Mouse (Mus musculus) small intestine, adult 2 months (tissue): ENCODE measurements around the gene Spata25. TPM values are rescaled to one million over a fixed set of nuclear protein-coding genes. Genes with fewer than 3 reads are reported as not detected.
"Not testable (repeated sequence)": the region's sequence is repeated elsewhere in the genome, so short reads cannot be mapped to it uniquely, and the experiment has no call there.

Experiments
- H3K27ac ChIP-seq: fragments of 200-500 bp; 2 replicates; pipeline ENCODE4 v1.5.1; 2012; ENCODE audit warnings: low read depth, low read length, control low read depth, inconsistent platforms; ENCODE audit not compliant: insufficient read depth
- H3K27me3 ChIP-seq: fragments of 200-500 bp; 2 replicates; pipeline ENCODE4 v1.6.1; 2012; ENCODE audit warnings: mild to moderate bottlenecking, moderate library complexity, low read length, inconsistent platforms; ENCODE audit not compliant: control insufficient read depth, insufficient read depth
- H3K36me3 ChIP-seq: fragments of 200-500 bp; 2 replicates; pipeline ENCODE4 v1.6.1; 2012; ENCODE audit warnings: mild to moderate bottlenecking, low read length, control low read depth, inconsistent platforms; ENCODE audit not compliant: control insufficient read depth, insufficient read depth
- H3K4me1 ChIP-seq: fragments of 200-500 bp; 2 replicates; pipeline ENCODE4 v1.6.1; 2012; ENCODE audit warnings: low read length, inconsistent platforms, mixed read lengths; ENCODE audit not compliant: control insufficient read depth, insufficient read depth, insufficient read length
- H3K4me3 ChIP-seq: fragments of 200-500 bp; 2 replicates; pipeline ENCODE4 v1.5.1; 2012; ENCODE audit warnings: low read depth, mild to moderate bottlenecking, control low read depth, inconsistent platforms, low read length, moderate library complexity
- CTCF ChIP-seq: fragments of 200-500 bp; IDR thresholded peaks from 2 replicates; pipeline ENCODE4 v1.5.1; 2012; ENCODE audit warnings: low read depth, mild to moderate bottlenecking, control low read depth, inconsistent platforms, low read length, moderate library complexity, mixed read lengths; ENCODE audit not compliant: insufficient replicate concordance, insufficient read length; ENCODE audit errors: extremely low read depth
- POLR2A ChIP-seq: fragments of 200-500 bp; IDR thresholded peaks from 2 replicates; pipeline ENCODE4 v1.6.1; 2012; ENCODE audit warnings: low read depth, mild to moderate bottlenecking, control low read depth, inconsistent platforms, low read length, moderate library complexity
- WGBS: fragments of 180-500 bp; shearing (Covaris S2); methylation state at CpG from one replicate; pipeline ENCODE4 v1.1.7; 2018; 5-methylcytosine and 5-hydroxymethylcytosine counted together
- polyA plus RNA-seq: library from polyadenylated mRNA; depleted of rRNA; stranded (reverse); fragments of >200 nt; gene quantifications from 2 replicates; pipeline ENCODE4 v1.2.3, GENCODE M21; 2012

Spata25 gene
- polyA plus RNA-seq, 1 experiment: not detected

GRCm38 (mm10) chr2:164804533-164805331 lies 23.6 kb downstream of the Spata25 start, which contains the start of the genes Acot8 and Zswim3:
Gene Acot8, minus strand, starts transcription at chr2:164804882.
Gene Zswim3, plus strand, starts transcription at chr2:164805098.
- H3K27ac ChIP-seq: peak within 1 kb of the TSS; percentile 88
- TF ChIP-seq POLR2A (peak; percentile 80), CTCF (no peak)
- peaks cover 16% of the 10 kb centered on the region for H3K36me3 ChIP-seq
- H3K4me1 ChIP-seq: peaks cover 10% of the 10 kb centered on the region; the same call in 1 of the 2 replicates
- under 1% methylated on average over 47 of the region's 47 CpGs for WGBS
- H3K4me3 ChIP-seq: peak within 1 kb of the TSS; percentile 79
- H3K27me3 ChIP-seq: no peaks in the 10 kb centered on the region

GRCm38 (mm10) chr2:164803921-164804313 lies 24.4 kb downstream of the Spata25 start:
- peak overlapping the region; percentile 52 for H3K27ac ChIP-seq
- no peaks in the 10 kb centered on the region for H3K27me3 ChIP-seq
- TF ChIP-seq CTCF: no peak
- no peak for TF ChIP-seq POLR2A
- peaks cover 20% of the 10 kb centered on the region for H3K36me3 ChIP-seq
- H3K4me3 ChIP-seq: peak overlapping the region; percentile 79
- peaks cover 10% of the 10 kb centered on the region; the same call in 1 of the 2 replicates for H3K4me1 ChIP-seq
- 7% methylated on average over 1 of the region's 1 CpGs for WGBS

- peak overlapping the region; percentile 52 for H3K27ac ChIP-seq
- no peaks in the 10 kb centered on the region for H3K27me3 ChIP-seq
- H3K36me3 ChIP-seq: peaks cover 20% of the 10 kb centered on the region
- 38% methylated on average over 16 of the region's 16 CpGs for WGBS
- peaks cover 10% of the 10 kb centered on the region; the same call in 1 of the 2 replicates for H3K4me1 ChIP-seq
- peak overlapping the region; percentile 35 for H3K4me3 ChIP-seq
- TF ChIP-seq POLR2A (no peak), CTCF (no peak)
Measured at GRCm38 (mm10) chr2:164803201-164803920, 25.0 kb downstream of the Spata25 start.

- TF ChIP-seq CTCF: no peak
- no peak for TF ChIP-seq POLR2A
- H3K27ac ChIP-seq: no peak overlapping the region
- no peaks in the 10 kb centered on the region for H3K27me3 ChIP-seq
- no peak overlapping the region for H3K4me3 ChIP-seq
- 89% methylated on average over 13 of the region's 13 CpGs for WGBS
- H3K4me1 ChIP-seq: peaks cover 8% of the 10 kb centered on the region; the same call in 1 of the 2 replicates
- H3K36me3 ChIP-seq: peaks cover 44% of the 10 kb centered on the region
Measured at GRCm38 (mm10) chr2:164800252-164801004, 27.9 kb downstream of the Spata25 start.

- H3K27ac ChIP-seq, H3K4me1 ChIP-seq, H3K27me3 ChIP-seq, H3K4me3 ChIP-seq: not testable (repeated sequence)
- 68% methylated on average over 6 of the region's 6 CpGs for WGBS
- H3K36me3 ChIP-seq: peaks cover 57% of the 10 kb centered on the region
Measured at GRCm38 (mm10) chr2:164798554-164798953, 29.8 kb downstream of the Spata25 start.

GRCm38 (mm10) chr2:164795868-164796267 lies 32.5 kb downstream of the Spata25 start:
- 81% methylated on average over 4 of the region's 4 CpGs for WGBS
- H3K27me3 ChIP-seq: no peaks in the 10 kb centered on the region
- no peak overlapping the region for H3K27ac ChIP-seq
- no peaks in the 10 kb centered on the region for H3K4me1 ChIP-seq
- H3K36me3 ChIP-seq: peaks cover 67% of the 10 kb centered on the region
- no peak overlapping the region for H3K4me3 ChIP-seq
- TF ChIP-seq POLR2A: no peak
- TF ChIP-seq CTCF: no peak
